In the genomic region with DNA sequence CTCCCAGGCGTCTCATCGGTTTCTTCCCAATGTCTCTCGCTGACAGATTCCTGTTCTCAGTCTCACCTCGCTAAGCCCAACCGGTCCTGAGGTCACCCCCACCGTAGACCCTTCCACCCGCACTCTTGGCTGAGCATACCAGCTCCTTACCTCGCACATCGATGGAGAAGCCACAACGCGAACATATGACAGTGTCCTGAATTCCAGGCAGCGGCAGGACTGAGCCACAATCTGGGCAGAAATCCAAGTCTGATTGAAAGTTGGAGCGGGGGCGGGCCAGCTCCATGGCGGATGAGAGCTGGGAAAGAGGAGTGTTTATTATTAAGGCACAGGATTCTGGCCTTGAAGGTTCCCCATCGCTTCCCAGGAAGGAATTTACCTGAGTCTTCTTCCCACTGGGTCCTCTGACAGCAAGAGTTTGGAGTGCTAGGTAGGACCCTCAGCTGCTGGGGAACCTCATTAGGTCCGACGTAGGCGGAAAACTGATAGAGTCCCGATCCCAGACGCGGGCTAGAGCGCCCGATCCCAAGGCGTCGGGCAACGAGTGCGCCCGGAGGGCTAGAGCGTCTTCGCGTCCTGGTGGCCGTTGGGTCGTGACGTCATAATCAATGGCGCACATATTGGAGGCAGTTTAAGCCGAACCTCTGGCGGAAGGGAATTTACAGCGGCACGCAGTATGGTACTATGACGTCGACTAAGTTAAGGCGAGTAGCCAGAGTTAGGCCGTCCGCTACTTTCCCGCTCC, we compare ENCODE assay signal across 8 mouse cellular contexts. TPM values are rescaled to one million over a fixed set of nuclear protein-coding genes. Genes with fewer than 3 reads are reported as not detected.
DNase-seq lines count a peak whose midpoint lies in the region; ATAC-seq lines count a peak whose summit lies in the region.

A gene (minus strand): TSS at position 561 of the 745 bp plus-strand sequence.
A gene (plus strand): TSS at position 594 of the 745 bp plus-strand sequence.

- DNase-seq in ES-CJ7 (ENCODE audit: low read depth, low spot score) = peak; percentile 100
- DNase-seq in cerebellum, adult 11 months = peak; percentile 91
- DNase-seq in forebrain, embryonic 14.5 days (ENCODE audit: low spot score) = peak; percentile 99
- DNase-seq in heart, postnatal 14 days = peak; percentile 94
- peak; percentile 97 for DNase-seq in layer of hippocampus, adult 11-12 months (ENCODE audit: low spot score)
- peak; percentile 94 to 96 for DNase-seq in lung, adult 18-20 months
- DNase-seq in testis, postnatal 14 days (ENCODE audit: low spot score) = peak; percentile 95

- intact Hi-C loops in heart, postnatal 14 days (cut with DNase I) = loop anchor here (5.0 kb wide), 1 partner anchor 41 kb away; no protein-coding TSS in a partner anchor

- peaks cover 9% of the 10 kb centered on the region for H3K4me1 ChIP-seq in forebrain, embryonic 14.5 days (ENCODE audit: control insufficient read depth, insufficient read depth, low read length)
- H3K4me1 ChIP-seq in neural tube, embryonic 15.5 days = peaks cover 26% of the 10 kb centered on the region

- H3K9ac ChIP-seq in forebrain, embryonic 14.5 days (ENCODE audit: low read length) = peak within 1 kb of the TSS; percentile 83
- H3K9ac ChIP-seq in neural tube, embryonic 15.5 days (replicated peaks) = peak within 1 kb of the TSS; percentile 80

- H3K4me2 ChIP-seq in forebrain, embryonic 14.5 days (ENCODE audit: low read length) = peak within 1 kb of the TSS; percentile 75
- peak within 1 kb of the TSS; percentile 78 for H3K4me2 ChIP-seq in neural tube, embryonic 15.5 days

- H3K27me3 ChIP-seq in forebrain, embryonic 14.5 days (replicated peaks; ENCODE audit: control insufficient read depth, insufficient read depth, low read length) = no peaks in the 10 kb centered on the region
- H3K27me3 ChIP-seq in neural tube, embryonic 15.5 days (replicated peaks) = no peaks in the 10 kb centered on the region

- peak within 1 kb of the TSS; percentile 68 for H3K27ac ChIP-seq in forebrain, embryonic 14.5 days (ENCODE audit: low read depth, low read length)
- H3K27ac ChIP-seq in neural tube, embryonic 15.5 days (replicated peaks) = peak within 1 kb of the TSS; percentile 85

- H3K36me3 ChIP-seq in forebrain, embryonic 14.5 days (ENCODE audit: control insufficient read depth, insufficient read depth, low read length) = peaks cover 18% of the 10 kb centered on the region
- peaks cover 7% of the 10 kb centered on the region for H3K36me3 ChIP-seq in neural tube, embryonic 15.5 days

- WGBS in forebrain, embryonic 14.5 days = under 1% methylated on average over 46 of the region's 46 CpGs
- WGBS in neural tube, embryonic 15.5 days = under 1% methylated on average over 46 of the region's 46 CpGs

- ATAC-seq in forebrain, embryonic 14.5 days = peak; percentile 98
- ATAC-seq in neural tube, embryonic 15.5 days (ENCODE audit: low FRiP score) = peak; percentile 98

- peak within 1 kb of the TSS; percentile 65 for H3K4me3 ChIP-seq in forebrain, embryonic 14.5 days (ENCODE audit: low read depth, low read length)
- peak within 1 kb of the TSS; percentile 66 for H3K4me3 ChIP-seq in neural tube, embryonic 15.5 days (replicated peaks)

- H3K9me3 ChIP-seq in forebrain, embryonic 14.5 days (replicated peaks; ENCODE audit: control insufficient read depth, low read length) = no peaks in the 10 kb centered on the region
- no peaks in the 10 kb centered on the region for H3K9me3 ChIP-seq in neural tube, embryonic 15.5 days (replicated peaks)

RNA-seq across cellular contexts. Expression of the first gene that starts in this region (rescaled TPM):
- polyA plus RNA-seq in forebrain, embryonic 14.5 days (2014; fragmentation: Nextera tagmentation; extraction: Ambion mirVana) = 78.3 and 87.9 TPM in 2 replicates
- total RNA-seq in heart, postnatal 14 days (2021) = 10 to 100 TPM; 21.4 to 26.9 TPM
- 59.2 and 62.9 TPM in 2 replicates for polyA plus RNA-seq in neural tube, embryonic 15.5 days (2015; fragmentation: Nextera tagmentation; extraction: Ambion mirVana)

RNA-seq across cellular contexts. Expression of the second gene that starts in this region (rescaled TPM):
- polyA plus RNA-seq in forebrain, embryonic 14.5 days (2014; fragmentation: Nextera tagmentation; extraction: Ambion mirVana) = 5.5 and 6.3 TPM in 2 replicates
- total RNA-seq in heart, postnatal 14 days (2021) = 1 to 10 TPM; 8.5 to 9.9 TPM
- polyA plus RNA-seq in neural tube, embryonic 15.5 days (2015; fragmentation: Nextera tagmentation; extraction: Ambion mirVana) = 5.5 and 5.8 TPM in 2 replicates

Comparison
In these comparisons a context has a peak if more than half of its experiments do, and no peak if none do; other contexts are left out.
1. Peak in every context shown above with its lines: DNase-seq, ATAC-seq, H3K4me3 ChIP-seq and H3K27ac ChIP-seq.